Mouse (Mus musculus): ENCODE measurements around the gene Slc22a18.

DNA sequence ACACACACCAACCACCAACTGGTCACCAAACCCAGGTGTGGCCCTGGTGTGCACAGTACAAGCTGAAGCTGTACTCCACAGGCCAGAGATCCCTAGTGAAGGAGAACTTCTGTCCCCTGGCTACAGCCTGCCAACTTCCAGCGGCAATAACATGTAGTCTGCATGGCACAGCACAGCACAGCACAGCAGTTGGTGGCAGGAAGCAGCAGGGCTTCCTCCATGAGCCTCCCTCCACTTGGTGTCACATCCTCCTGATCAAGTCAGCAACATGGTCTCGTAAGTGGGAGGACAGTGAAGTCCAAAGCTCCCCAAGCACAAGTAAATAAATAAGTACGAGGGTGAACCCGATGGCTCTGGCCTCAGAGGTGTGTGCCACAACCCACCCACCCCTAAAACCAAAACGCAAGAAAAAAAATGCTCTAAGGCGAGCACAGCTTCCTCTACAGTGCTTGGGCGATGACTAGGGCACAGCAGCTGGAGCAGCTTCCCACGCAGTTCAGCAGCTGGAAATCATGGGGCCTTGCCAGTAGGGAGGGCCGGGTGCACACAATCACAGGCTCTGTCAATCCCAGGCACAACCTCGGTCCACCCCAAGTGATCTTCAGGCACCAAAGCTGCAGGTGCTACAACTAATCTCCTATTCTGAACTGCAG, 40.4 kb downstream of the Slc22a18 start:
- TF ChIP-seq POLR2A (IDR thresholded peaks at IDR 0.05; ENCODE audit: low read depth, low read length), result no peak
- no peak for TF ChIP-seq CTCF (IDR thresholded peaks at IDR 0.05; ENCODE audit: extremely low read depth, insufficient read length, insufficient replicate concordance, low read depth, low read length)
